Mouse (Mus musculus): ENCODE data around the gene Slc24a2. TPM values are rescaled to one million over a fixed set of nuclear protein-coding genes. Genes with fewer than 3 reads are reported as not detected.

Gene Slc24a2
- polyA plus RNA-seq, 1 experiment from 2014 or later: 0.99 TPM

GRCm38 (mm10) chr4:87035701-87036100 lies 194.6 kb downstream of the Slc24a2 start:
- no peak for ATAC-seq (ENCODE audit: low FRiP score, low read depth)
- no peaks in the 10 kb centered on the region for H3K36me3 ChIP-seq
- no peaks in the 10 kb centered on the region for H3K4me1 ChIP-seq
- no peaks in the 10 kb centered on the region for H3K9me3 ChIP-seq
- H3K4me2 ChIP-seq (replicated peaks): no peak overlapping the region
- no peaks in the 10 kb centered on the region for H3K27me3 ChIP-seq (replicated peaks)
- no peak overlapping the region for H3K4me3 ChIP-seq
- 89% methylated on average over 10 of the region's 10 CpGs for WGBS
- H3K27ac ChIP-seq: no peak overlapping the region
- H3K9ac ChIP-seq: no peak overlapping the region

DNA sequence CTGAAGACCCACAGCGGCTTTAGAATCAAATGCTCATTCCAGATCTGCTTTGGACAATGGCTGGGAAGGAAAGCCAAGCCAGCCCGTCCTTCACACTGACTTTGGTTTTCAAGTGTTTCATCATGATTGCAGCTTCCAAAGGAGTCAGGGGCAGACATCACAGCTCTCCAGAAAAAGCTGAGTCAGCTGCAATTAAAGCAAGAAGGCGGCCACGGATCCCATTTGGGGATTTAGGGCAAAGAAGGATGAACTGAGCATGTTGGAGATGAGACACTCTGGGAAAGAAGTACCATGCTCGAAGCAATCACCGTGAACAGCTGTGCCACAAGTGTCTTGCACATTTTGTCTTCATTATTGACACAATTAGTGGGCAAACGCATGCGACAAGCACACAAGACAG lies 197.6 kb downstream of the Slc24a2 start:
- Histone ChIP-seq H3K36me3 (no peaks in the 10 kb centered on the region), H3K4me1 (no peaks in the 10 kb centered on the region), H3K27ac (no peak overlapping the region), H3K4me2 (replicated peaks) (no peak overlapping the region), H3K9me3 (no peaks in the 10 kb centered on the region), H3K4me3 (no peak overlapping the region), H3K9ac (no peak overlapping the region), H3K27me3 (replicated peaks) (no peaks in the 10 kb centered on the region)
- no peak for ATAC-seq (ENCODE audit: low FRiP score, low read depth)
- 92% methylated on average over 8 of the region's 8 CpGs for WGBS

DNA sequence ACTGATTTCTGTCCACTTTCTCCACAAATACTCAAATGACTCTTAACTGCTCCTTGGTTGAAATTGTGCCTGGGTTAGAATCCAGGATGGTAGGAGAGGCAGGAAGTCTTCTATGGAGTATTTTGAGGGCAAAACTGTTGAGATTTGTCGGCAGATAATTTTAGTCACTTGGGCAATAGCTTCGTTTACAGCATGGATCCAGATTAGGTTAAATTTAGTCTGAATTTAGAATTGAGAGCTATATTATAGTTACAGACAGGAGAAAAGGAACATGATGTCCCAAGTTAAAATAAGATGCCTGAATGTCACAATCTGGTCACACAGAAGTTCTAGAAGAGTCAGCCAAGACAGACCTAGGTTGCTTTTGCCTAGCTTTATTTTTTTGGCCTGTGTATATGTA lies 199.2 kb downstream of the Slc24a2 start:
- no peak overlapping the region for H3K27ac ChIP-seq
- H3K4me2 ChIP-seq (replicated peaks): no peak overlapping the region
- ATAC-seq (ENCODE audit: low FRiP score, low read depth): no peak
- no peaks in the 10 kb centered on the region for H3K27me3 ChIP-seq (replicated peaks)
- H3K36me3 ChIP-seq: no peaks in the 10 kb centered on the region
- H3K4me1 ChIP-seq: no peaks in the 10 kb centered on the region
- no peaks in the 10 kb centered on the region for H3K9me3 ChIP-seq
- no peak overlapping the region for H3K9ac ChIP-seq
- 91% methylated on average over 2 of the region's 2 CpGs for WGBS
- H3K4me3 ChIP-seq: no peak overlapping the region

GRCm38 (mm10) chr4:87026311-87027151 lies 203.7 kb downstream of the Slc24a2 start:
- Histone ChIP-seq H3K36me3 (no peaks in the 10 kb centered on the region), H3K4me1 (no peaks in the 10 kb centered on the region), H3K4me2 (replicated peaks) (no peak overlapping the region), H3K9me3 (no peaks in the 10 kb centered on the region), H3K9ac (no peak overlapping the region), H3K4me3 (no peak overlapping the region), H3K27ac (no peak overlapping the region), H3K27me3 (replicated peaks) (no peaks in the 10 kb centered on the region)
- WGBS: 72% methylated on average over 14 of the region's 14 CpGs
- ATAC-seq (ENCODE audit: low FRiP score, low read depth): peak; percentile 48; the same call in 1 of the 2 replicates

GRCm38 (mm10) chr4:87024556-87024955 lies 205.7 kb downstream of the Slc24a2 start:
- H3K9ac ChIP-seq: no peak overlapping the region
- no peak overlapping the region for H3K4me2 ChIP-seq (replicated peaks)
- H3K4me3 ChIP-seq: no peak overlapping the region
- H3K27me3 ChIP-seq (replicated peaks): no peaks in the 10 kb centered on the region
- no peaks in the 10 kb centered on the region for H3K9me3 ChIP-seq
- no peak for ATAC-seq (ENCODE audit: low FRiP score, low read depth)
- H3K4me1 ChIP-seq: no peaks in the 10 kb centered on the region
- WGBS: 79% methylated on average over 8 of the region's 8 CpGs
- no peak overlapping the region for H3K27ac ChIP-seq
- no peaks in the 10 kb centered on the region for H3K36me3 ChIP-seq

DNA sequence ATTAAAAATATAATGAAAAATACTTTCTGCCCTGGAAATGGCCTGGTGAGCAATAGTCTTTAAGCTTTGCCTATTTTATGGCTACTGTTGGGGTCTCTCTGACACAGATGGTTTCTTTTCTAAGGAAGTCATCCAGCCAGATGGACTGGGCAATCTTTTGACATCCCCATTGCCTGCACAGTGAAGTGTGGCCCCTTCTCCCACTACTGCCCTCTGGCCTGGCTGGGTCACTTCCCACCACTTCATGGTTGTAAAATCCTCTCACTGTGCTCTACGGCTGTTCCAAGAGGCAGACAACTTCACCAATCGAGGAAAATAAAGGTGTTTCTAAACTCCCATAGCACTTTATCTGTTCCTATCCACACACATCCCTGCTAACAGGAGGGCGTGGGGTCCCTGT lies 208.7 kb downstream of the Slc24a2 start:
- no peaks in the 10 kb centered on the region for H3K9me3 ChIP-seq
- no peak overlapping the region for H3K4me2 ChIP-seq (replicated peaks)
- H3K27me3 ChIP-seq (replicated peaks): no peaks in the 10 kb centered on the region
- no peak overlapping the region for H3K4me3 ChIP-seq
- no peaks in the 10 kb centered on the region for H3K4me1 ChIP-seq
- no peak overlapping the region for H3K27ac ChIP-seq
- WGBS: 48% methylated on average over 3 of the region's 3 CpGs
- no peak overlapping the region for H3K9ac ChIP-seq
- H3K36me3 ChIP-seq: no peaks in the 10 kb centered on the region
- ATAC-seq (ENCODE audit: low FRiP score, low read depth): no peak

GRCm38 (mm10) chr4:87019486-87020105 lies 210.7 kb downstream of the Slc24a2 start:
- Histone ChIP-seq H3K4me2 (replicated peaks) (no peak overlapping the region), H3K36me3 (no peaks in the 10 kb centered on the region), H3K27me3 (replicated peaks) (no peaks in the 10 kb centered on the region), H3K9ac (no peak overlapping the region), H3K4me1 (no peaks in the 10 kb centered on the region), H3K9me3 (no peaks in the 10 kb centered on the region), H3K4me3 (no peak overlapping the region), H3K27ac (no peak overlapping the region)
- WGBS: 67% methylated on average over 13 of the region's 13 CpGs
- no peak for ATAC-seq (ENCODE audit: low FRiP score, low read depth)

DNA sequence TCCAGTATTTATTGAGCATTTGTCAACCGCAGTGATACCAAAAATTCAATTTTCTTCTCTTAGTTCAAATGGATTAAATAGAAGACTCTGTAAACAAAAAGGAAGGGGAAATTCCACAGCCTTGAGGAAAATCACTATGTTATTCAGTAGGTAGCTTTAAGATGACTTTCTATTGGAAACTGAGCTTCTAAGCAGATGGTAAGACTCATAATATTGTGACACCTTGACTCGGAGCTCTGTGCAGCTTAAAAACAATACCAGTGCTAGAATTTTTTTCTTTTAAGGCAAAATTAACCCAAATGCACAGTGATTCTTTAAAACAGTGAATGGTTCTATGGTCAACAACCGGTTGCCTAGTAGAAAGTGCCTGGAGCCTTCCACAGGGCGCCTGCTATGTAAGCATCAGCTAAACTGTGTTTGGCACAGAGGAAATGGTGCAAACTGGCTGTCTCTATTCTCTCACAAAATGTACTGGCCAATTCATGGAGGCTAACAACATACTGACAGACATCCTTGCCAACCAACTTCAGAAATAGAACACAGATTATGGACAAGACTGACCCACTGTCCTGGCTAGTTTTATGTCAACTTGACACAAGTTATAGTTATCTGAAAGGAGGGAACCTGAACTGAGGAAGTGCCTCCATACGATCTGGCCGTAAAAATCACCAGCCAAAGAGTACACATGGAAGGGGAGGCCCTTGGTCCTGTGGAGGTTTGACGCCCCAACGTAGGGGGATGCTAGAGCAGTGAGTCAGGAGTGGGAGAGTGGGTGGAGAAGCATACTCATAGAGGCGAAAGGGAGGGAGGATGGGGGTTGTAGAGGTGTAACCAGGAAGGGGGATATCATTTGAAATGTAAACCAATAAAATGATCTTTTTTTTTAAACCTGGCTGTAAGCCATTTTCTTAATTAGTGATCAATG lies 211.9 kb downstream of the Slc24a2 start:
- no peak overlapping the region for H3K27ac ChIP-seq
- WGBS: 88% methylated on average over 9 of the region's 9 CpGs
- no peak for ATAC-seq (ENCODE audit: low FRiP score, low read depth)

DNA sequence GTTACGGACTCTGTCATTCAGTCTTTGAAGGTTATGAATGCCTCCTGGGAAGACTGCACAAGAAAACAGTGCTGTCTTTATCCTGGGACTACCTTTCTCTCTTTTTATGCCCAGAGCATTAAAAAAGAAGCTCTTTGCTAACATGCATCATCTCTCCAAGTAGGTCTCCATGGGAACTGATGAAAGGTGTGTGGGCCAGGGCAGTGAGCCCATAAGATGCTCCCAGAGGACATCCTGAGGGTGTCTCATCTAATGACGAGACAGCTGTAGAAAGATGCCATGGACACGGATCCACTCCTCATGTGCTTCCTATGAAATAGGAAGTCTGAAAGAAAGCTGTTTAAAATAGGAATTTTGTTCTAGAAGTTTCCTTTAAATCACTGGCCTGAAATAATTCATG lies 212.8 kb downstream of the Slc24a2 start:
- Histone ChIP-seq H3K4me2 (replicated peaks) (no peak overlapping the region), H3K27me3 (replicated peaks) (no peaks in the 10 kb centered on the region), H3K4me1 (no peaks in the 10 kb centered on the region), H3K36me3 (no peaks in the 10 kb centered on the region), H3K9me3 (no peaks in the 10 kb centered on the region), H3K9ac (no peak overlapping the region), H3K27ac (no peak overlapping the region), H3K4me3 (no peak overlapping the region)
- WGBS: 77% methylated on average over 3 of the region's 3 CpGs
- ATAC-seq (ENCODE audit: low FRiP score, low read depth): no peak

More for the DNA sequence above, 211.9 kb downstream of the Slc24a2 start:
- Histone ChIP-seq H3K4me1 (no peaks in the 10 kb centered on the region), H3K27me3 (replicated peaks) (no peaks in the 10 kb centered on the region), H3K9me3 (no peaks in the 10 kb centered on the region), H3K4me3 (no peak overlapping the region), H3K4me2 (replicated peaks) (no peak overlapping the region), H3K36me3 (no peaks in the 10 kb centered on the region), H3K9ac (no peak overlapping the region)

DNA sequence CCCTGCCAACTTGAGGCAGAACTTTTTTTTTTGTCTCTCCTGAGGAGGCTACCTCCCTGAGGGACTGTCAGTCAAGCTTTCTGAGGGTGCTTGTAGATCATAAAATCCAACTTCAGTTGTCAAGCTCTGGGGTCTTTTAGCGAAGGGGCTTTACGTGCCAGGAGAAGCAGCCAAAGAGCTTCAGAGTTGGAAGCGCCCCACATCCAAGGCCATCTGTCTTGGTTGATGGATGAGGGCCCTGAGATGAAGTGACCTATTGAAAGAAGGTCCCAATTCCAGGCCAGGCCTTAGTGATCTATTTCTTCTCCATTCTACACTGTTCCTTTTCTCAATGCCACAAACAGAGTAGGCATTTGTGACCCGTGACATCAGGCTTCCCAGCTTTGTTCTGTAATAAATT lies 214.5 kb downstream of the Slc24a2 start:
- Histone ChIP-seq H3K4me2 (replicated peaks) (no peak overlapping the region), H3K4me1 (no peaks in the 10 kb centered on the region), H3K4me3 (no peak overlapping the region), H3K9ac (no peak overlapping the region), H3K9me3 (no peaks in the 10 kb centered on the region), H3K27me3 (replicated peaks) (no peaks in the 10 kb centered on the region), H3K36me3 (no peaks in the 10 kb centered on the region), H3K27ac (no peak overlapping the region)
- ATAC-seq (ENCODE audit: low FRiP score, low read depth): no peak
- 39% methylated on average over 4 of the region's 4 CpGs for WGBS

- ATAC-seq (ENCODE audit: low FRiP score, low read depth): no peak
- no peak overlapping the region for H3K4me2 ChIP-seq (replicated peaks)
- H3K4me3 ChIP-seq: no peak overlapping the region
- 83% methylated on average over 7 of the region's 7 CpGs for WGBS
- no peak overlapping the region for H3K9ac ChIP-seq
- H3K27ac ChIP-seq: no peak overlapping the region
- no peaks in the 10 kb centered on the region for H3K27me3 ChIP-seq (replicated peaks)
- no peaks in the 10 kb centered on the region for H3K4me1 ChIP-seq
- H3K9me3 ChIP-seq: no peaks in the 10 kb centered on the region
- H3K36me3 ChIP-seq: no peaks in the 10 kb centered on the region
These were observed 216.3 kb downstream of the Slc24a2 start for GRCm38 (mm10) chr4:87013721-87014620.
